Mouse (Mus musculus): ENCODE results near the gene Bcl7a. TPM values are rescaled to one million over a fixed set of nuclear protein-coding genes. Genes with fewer than 3 reads are reported as not detected.

Gene Bcl7a
- polyA plus RNA-seq, 1 experiment from 2014 or later: 41.7 TPM

- under 1% methylated on average over 51 of the region's 51 CpGs for WGBS
Observed at GRCm38 (mm10) chr5:123344628-123344962, 961 bp downstream of the Bcl7a start.

DNA sequence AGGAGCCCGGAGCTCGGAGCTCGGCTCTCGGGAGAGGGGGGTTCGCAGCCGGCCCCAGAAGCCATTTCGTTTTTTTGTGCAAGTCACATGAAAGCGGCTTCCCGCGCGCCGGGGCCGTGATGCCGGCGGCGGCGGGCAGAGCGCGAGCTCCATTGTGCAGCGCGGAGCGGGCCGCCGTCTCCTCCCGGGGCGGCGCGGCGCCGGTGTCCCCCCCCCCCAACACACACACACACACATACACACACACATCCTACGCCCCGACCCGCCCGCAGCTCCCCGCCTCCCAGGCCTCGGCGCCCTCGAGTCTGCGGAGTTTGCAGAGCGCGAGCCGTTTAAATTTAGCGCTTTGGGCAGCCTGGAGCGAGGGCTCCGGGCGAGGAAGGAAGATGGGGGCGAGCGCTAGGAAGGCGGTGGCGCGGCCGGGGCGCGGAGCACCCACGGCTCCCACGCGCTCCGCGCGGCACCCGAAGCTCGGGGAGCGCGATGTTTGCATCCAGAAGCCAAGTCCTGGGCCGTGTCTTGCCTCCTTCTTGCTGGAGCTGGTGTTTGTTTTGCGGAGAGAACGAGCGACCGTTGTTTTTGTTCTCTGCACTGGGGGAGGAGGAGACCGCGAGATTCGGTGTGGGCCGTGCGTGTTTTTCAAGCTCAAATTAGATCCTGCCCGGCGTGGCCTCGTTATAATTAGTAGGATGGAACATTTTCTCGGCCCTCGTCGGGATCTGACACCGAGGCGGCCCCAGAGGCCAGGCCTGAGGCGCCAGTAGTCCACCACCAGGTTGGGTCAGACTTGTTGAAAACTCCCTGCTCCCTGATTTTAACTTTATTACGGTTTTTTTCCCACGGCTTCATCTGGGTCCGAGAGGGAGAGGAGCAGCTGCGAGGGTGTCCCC is 1.6 kb downstream of the Bcl7a start:
- under 1% methylated on average over 84 of the region's 87 CpGs for WGBS
- peaks cover 44% of the 10 kb centered on the region for H3K4me1 ChIP-seq
- H3K9me3 ChIP-seq: no peaks in the 10 kb centered on the region
- peak overlapping the region; percentile 99 for H3K27ac ChIP-seq (replicated peaks)
- H3K36me3 ChIP-seq (replicated peaks): peaks cover 27% of the 10 kb centered on the region
- H3K27me3 ChIP-seq (replicated peaks; ENCODE audit: low read depth, poor library complexity, severe bottlenecking): no peaks in the 10 kb centered on the region
- peak; percentile 80 for DNase-seq (ENCODE audit: low spot score)
- peak overlapping the region; percentile 94 for H3K4me3 ChIP-seq

More at GRCm38 (mm10) chr5:123344628-123344962, 961 bp downstream of the Bcl7a start:
- H3K4me1 ChIP-seq: peaks cover 41% of the 10 kb centered on the region
- H3K36me3 ChIP-seq (replicated peaks): peaks cover 22% of the 10 kb centered on the region
- H3K4me3 ChIP-seq: peak overlapping the region; percentile 94
- peak overlapping the region; percentile 99 for H3K27ac ChIP-seq (replicated peaks)
- no peaks in the 10 kb centered on the region for H3K9me3 ChIP-seq
- no peak for DNase-seq (ENCODE audit: low spot score)
- no peaks in the 10 kb centered on the region for H3K27me3 ChIP-seq (replicated peaks; ENCODE audit: low read depth, poor library complexity, severe bottlenecking)

DNA sequence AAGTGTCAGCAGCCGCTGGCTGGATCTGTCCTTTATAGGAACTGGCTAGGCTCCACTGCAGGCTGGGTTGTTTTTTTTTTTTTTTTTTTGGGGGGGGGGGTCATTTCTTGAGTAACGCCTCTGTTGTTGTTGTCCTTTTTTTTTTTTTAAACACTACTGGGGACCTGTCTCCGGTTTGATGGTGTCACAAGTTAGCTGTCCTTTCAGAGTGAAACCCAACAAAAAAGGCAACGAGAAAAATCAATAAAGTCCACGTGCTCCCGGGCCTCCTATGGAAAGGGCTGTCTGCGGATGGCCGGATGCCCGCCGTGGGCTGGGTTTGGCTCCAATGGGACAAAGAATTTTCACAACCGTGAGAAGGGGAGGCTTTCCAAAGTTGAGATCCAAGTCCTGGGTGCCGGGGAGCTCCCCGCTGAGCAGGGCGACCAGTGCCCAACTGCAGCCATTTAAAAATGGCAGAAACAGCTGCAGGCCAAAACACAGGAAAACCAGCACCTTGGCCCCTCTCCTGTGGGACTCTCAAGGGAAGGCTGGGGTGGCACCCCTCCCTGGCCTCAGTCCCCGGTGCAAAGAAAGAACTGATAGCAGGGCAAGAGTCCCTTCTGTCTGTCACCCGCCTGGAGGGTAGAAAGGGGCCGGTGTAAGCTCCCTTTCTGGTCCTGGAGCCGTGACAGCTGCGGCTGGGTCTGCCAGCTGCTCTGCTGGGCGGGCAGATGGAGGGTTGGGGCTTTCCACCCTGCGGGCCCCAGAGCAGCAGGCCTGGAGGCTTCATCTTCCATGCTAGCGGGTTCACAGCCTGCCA is 2.4 kb downstream of the Bcl7a start:
- Histone ChIP-seq H3K27ac (replicated peaks) (peak overlapping the region; percentile 99), H3K36me3 (replicated peaks) (peaks cover 36% of the 10 kb centered on the region), H3K27me3 (replicated peaks; ENCODE audit: low read depth, poor library complexity, severe bottlenecking) (no peaks in the 10 kb centered on the region), H3K4me3 (peak overlapping the region; percentile 94), H3K9me3 (no peaks in the 10 kb centered on the region), H3K4me1 (peaks cover 52% of the 10 kb centered on the region)
- DNase-seq (ENCODE audit: low spot score): peak; percentile 67
- WGBS: 3% methylated on average over 22 of the region's 22 CpGs

- Histone ChIP-seq H3K4me3 (peak overlapping the region; percentile 94), H3K4me1 (peaks cover 58% of the 10 kb centered on the region)
- WGBS: 68% methylated on average over 7 of the region's 7 CpGs
Observed at GRCm38 (mm10) chr5:123346701-123347270, 3.2 kb downstream of the Bcl7a start.

GRCm38 (mm10) chr5:123347985-123348384 is 4.4 kb downstream of the Bcl7a start:
- Histone ChIP-seq H3K4me3 (no peak overlapping the region; the same call in 1 of the 2 replicates), H3K36me3 (replicated peaks) (peaks cover 55% of the 10 kb centered on the region), H3K27me3 (replicated peaks; ENCODE audit: low read depth, poor library complexity, severe bottlenecking) (no peaks in the 10 kb centered on the region), H3K27ac (replicated peaks) (peak overlapping the region; percentile 71; the same call in 1 of the 2 replicates), H3K4me1 (peaks cover 61% of the 10 kb centered on the region), H3K9me3 (no peaks in the 10 kb centered on the region)
- 86% methylated on average over 2 of the region's 2 CpGs for WGBS
- DNase-seq (ENCODE audit: low spot score): no peak

More at GRCm38 (mm10) chr5:123346701-123347270, 3.2 kb downstream of the Bcl7a start:
- Histone ChIP-seq H3K27me3 (replicated peaks; ENCODE audit: low read depth, poor library complexity, severe bottlenecking) (no peaks in the 10 kb centered on the region), H3K27ac (replicated peaks) (peak overlapping the region; percentile 99), H3K9me3 (no peaks in the 10 kb centered on the region), H3K36me3 (replicated peaks) (peaks cover 43% of the 10 kb centered on the region)
- DNase-seq (ENCODE audit: low spot score): no peak

- Histone ChIP-seq H3K27me3 (replicated peaks; ENCODE audit: low read depth, poor library complexity, severe bottlenecking) (no peaks in the 10 kb centered on the region), H3K27ac (replicated peaks) (no peak overlapping the region), H3K4me3 (no peak overlapping the region), H3K4me1 (peaks cover 56% of the 10 kb centered on the region), H3K36me3 (replicated peaks) (peaks cover 76% of the 10 kb centered on the region), H3K9me3 (no peaks in the 10 kb centered on the region)
- WGBS: 61% methylated on average over 10 of the region's 10 CpGs
- DNase-seq (ENCODE audit: low spot score): peak; percentile 59
Observed at GRCm38 (mm10) chr5:123350386-123350785, 6.8 kb downstream of the Bcl7a start.

- no peaks in the 10 kb centered on the region for H3K9me3 ChIP-seq
- H3K4me3 ChIP-seq: no peak overlapping the region
- peaks cover 17% of the 10 kb centered on the region for H3K4me1 ChIP-seq
- peak; percentile 57 for DNase-seq (ENCODE audit: low spot score)
- WGBS: 70% methylated on average over 11 of the region's 11 CpGs
- H3K27ac ChIP-seq (replicated peaks): 0 out of 2 replicates have a peak overlapping the region, but pooled peaks have one; percentile 14
- no peaks in the 10 kb centered on the region for H3K27me3 ChIP-seq (replicated peaks; ENCODE audit: low read depth, poor library complexity, severe bottlenecking)
- H3K36me3 ChIP-seq (replicated peaks): peaks cover 97% of the 10 kb centered on the region
Observed at GRCm38 (mm10) chr5:123355918-123356317, 12.3 kb downstream of the Bcl7a start.

- H3K4me1 ChIP-seq: peaks cover 9% of the 10 kb centered on the region; the same call in 1 of the 2 replicates
- H3K27me3 ChIP-seq (replicated peaks; ENCODE audit: low read depth, poor library complexity, severe bottlenecking): no peaks in the 10 kb centered on the region
- peaks cover 97% of the 10 kb centered on the region for H3K36me3 ChIP-seq (replicated peaks)
- H3K9me3 ChIP-seq: no peaks in the 10 kb centered on the region
- H3K4me3 ChIP-seq: no peak overlapping the region
- DNase-seq (ENCODE audit: low spot score): no peak
- 94% methylated on average over 4 of the region's 4 CpGs for WGBS
- H3K27ac ChIP-seq (replicated peaks): no peak overlapping the region
Observed at GRCm38 (mm10) chr5:123357253-123357652, 13.6 kb downstream of the Bcl7a start.

- peaks cover 100% of the 10 kb centered on the region for H3K36me3 ChIP-seq (replicated peaks)
- no peak overlapping the region for H3K27ac ChIP-seq (replicated peaks)
- WGBS: 95% methylated on average over 6 of the region's 6 CpGs
- no peak for DNase-seq (ENCODE audit: low spot score)
- H3K27me3 ChIP-seq (replicated peaks; ENCODE audit: low read depth, poor library complexity, severe bottlenecking): no peaks in the 10 kb centered on the region
- H3K9me3 ChIP-seq: no peaks in the 10 kb centered on the region
- H3K4me3 ChIP-seq: no peak overlapping the region
- H3K4me1 ChIP-seq: peaks cover 2% of the 10 kb centered on the region; the same call in 1 of the 2 replicates
Observed at GRCm38 (mm10) chr5:123359431-123359830, 15.8 kb downstream of the Bcl7a start.

DNA sequence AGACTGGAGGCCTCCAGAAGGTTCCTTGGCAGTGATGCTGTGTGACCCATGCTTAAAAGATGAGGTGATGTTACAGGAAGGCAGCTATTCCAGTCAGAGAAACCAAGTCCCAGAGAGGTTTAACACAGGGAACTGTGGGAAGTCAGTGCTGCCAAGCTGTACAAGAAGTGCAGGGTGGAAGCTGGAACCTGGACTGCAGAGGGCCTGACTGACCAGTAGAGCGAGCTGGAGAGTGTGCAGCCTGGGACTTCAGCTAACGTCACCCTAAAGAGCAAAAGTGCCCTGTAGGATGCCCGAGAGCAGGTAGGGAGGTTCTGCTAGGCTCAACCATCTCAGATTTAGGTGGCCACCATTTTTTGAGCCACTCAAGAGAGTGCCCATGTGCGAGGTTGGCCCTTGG is 19.3 kb downstream of the Bcl7a start:
- H3K27ac ChIP-seq (replicated peaks): no peak overlapping the region
- H3K27me3 ChIP-seq (replicated peaks; ENCODE audit: low read depth, poor library complexity, severe bottlenecking): no peaks in the 10 kb centered on the region
- H3K4me1 ChIP-seq: no peaks in the 10 kb centered on the region
- no peak for DNase-seq (ENCODE audit: low spot score)
- H3K4me3 ChIP-seq: no peak overlapping the region
- 90% methylated on average over 4 of the region's 4 CpGs for WGBS
- peaks cover 99% of the 10 kb centered on the region for H3K36me3 ChIP-seq (replicated peaks)
- no peaks in the 10 kb centered on the region for H3K9me3 ChIP-seq

DNA sequence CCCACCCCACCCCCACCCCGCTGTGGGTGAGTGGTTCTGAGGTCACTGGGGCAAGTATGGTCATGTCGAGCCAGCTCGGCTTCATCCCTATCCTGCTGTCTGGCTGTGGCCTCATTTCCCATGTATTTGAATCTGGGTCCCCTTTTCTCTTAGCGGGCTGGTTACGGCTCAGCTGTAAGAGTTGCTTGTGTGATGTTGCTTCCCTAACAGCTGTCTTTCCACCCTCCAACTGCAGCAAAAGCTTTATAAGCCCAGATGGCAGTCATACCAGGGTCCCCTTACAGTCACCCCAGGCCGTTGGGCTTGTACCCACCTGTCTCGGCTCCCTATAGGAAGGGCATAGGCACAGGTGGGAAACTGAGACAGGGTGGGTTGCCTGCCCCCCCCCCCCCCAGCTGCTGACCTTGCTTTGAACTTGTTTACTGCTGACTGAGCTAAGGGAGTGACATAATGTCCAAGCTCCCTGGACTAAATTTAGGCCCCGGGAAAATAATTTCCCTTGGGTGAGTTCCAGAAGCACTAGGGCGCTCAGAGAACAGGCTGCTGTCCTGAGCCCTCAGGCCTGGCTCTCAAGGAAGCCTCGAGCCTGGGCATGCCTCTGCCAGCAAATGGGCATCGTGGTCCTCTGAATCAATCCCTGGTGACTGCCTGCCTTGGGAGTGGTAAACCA is 20.8 kb downstream of the Bcl7a start:
- no peaks in the 10 kb centered on the region for H3K4me1 ChIP-seq
- no peaks in the 10 kb centered on the region for H3K9me3 ChIP-seq
- H3K27me3 ChIP-seq (replicated peaks; ENCODE audit: low read depth, poor library complexity, severe bottlenecking): no peaks in the 10 kb centered on the region
- H3K36me3 ChIP-seq (replicated peaks): peaks cover 99% of the 10 kb centered on the region
- no peak for DNase-seq (ENCODE audit: low spot score)
- H3K27ac ChIP-seq (replicated peaks): no peak overlapping the region
- 91% methylated on average over 11 of the region's 11 CpGs for WGBS
- H3K4me3 ChIP-seq: no peak overlapping the region

All from embryonic facial prominence, embryonic 10.5 days (tissue).